Mouse (Mus musculus): ENCODE data around the gene Zfp207. TPM values are rescaled to one million over a fixed set of nuclear protein-coding genes. Genes with fewer than 3 reads are reported as not detected.

The Zfp207 gene
- total and polyA plus RNA-seq, 3 experiments, result 143 to 347 (median 186) TPM

DNA sequence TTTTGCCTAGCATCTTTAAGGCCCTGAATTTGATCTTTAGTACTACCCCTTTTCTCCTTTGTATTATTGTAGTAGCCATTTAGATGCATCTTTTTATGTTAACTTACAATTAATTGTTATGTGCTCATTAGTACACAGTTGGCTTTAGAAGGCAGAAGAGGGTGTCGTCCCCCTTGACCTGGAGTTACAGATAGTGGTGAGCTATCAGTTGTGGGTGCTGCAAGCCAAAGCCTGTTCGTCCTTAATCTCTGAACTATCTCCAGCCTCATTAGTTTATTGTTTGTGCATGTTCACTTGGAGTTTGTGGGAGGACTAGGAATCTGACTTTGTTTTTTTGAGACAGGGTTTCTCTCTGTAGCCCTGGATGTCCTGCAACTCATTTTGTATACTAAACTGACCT is 3.7 kb downstream of the Zfp207 start:
- no peak for DNase-seq (ENCODE audit: low read depth, low spot score)
- H3K4me3 ChIP-seq (ENCODE audit: control insufficient read depth in 1 of 2, insufficient read depth in 1 of 2, low read depth in 2 of 2, low read length in 2 of 2), result peak overlapping the region; percentile 43 to 75
- H3K36me3 ChIP-seq (ENCODE audit: control insufficient read depth in 1 of 2, insufficient read depth in 2 of 2, low read length in 2 of 2), result peaks cover 59 to 65% of the 10 kb centered on the region in 2 experiments
- H3K9ac ChIP-seq (ENCODE audit: control insufficient read depth, low read depth, low read length, poor library complexity, severe bottlenecking), result peak overlapping the region; percentile 88
- peak overlapping the region; percentile 11; the same call in 1 of the 2 replicates for H3K27ac ChIP-seq (ENCODE audit: control insufficient read depth, low read depth, low read length)
- H3K4me1 ChIP-seq (ENCODE audit: control insufficient read depth in 1 of 2, insufficient read depth in 2 of 2, low read length in 2 of 2), result peaks cover 22 to 24% of the 10 kb centered on the region in 2 experiments
- H3K9me3 ChIP-seq (replicated peaks; ENCODE audit: insufficient read depth, low read length), result no peaks in the 10 kb centered on the region
- H3K79me2 ChIP-seq (ENCODE audit: control insufficient read depth, insufficient read depth, low read length, poor library complexity), result peaks cover 64% of the 10 kb centered on the region
- H3K27me3 ChIP-seq (ENCODE audit: control insufficient read depth in 1 of 2, insufficient read depth in 2 of 2, low read length in 2 of 2), result no peaks in the 10 kb centered on the region
- TF ChIP-seq RAD21 (IDR thresholded peaks at IDR 0.05; ENCODE audit: low read depth, low read length) (no peak), EP300 (IDR thresholded peaks at IDR 0.05; ENCODE audit: low read depth in 1 of 2, low read length in 2 of 2) (peak in 1 of 2 experiments; percentile 66; a peak in 3 of 4 replicates), CTCF (IDR thresholded peaks at IDR 0.05 in 2 of 3, conservative IDR thresholded peaks at IDR 0.05 in 1 of 3; ENCODE audit: control insufficient read depth in 1 of 3, insufficient read depth in 1 of 3, low read depth in 2 of 3, low read length in 3 of 3, poor library complexity in 1 of 3, severe bottlenecking in 1 of 3) (no peak), ZNF384 (IDR thresholded peaks at IDR 0.05; ENCODE audit: low read depth, low read length) (peak; percentile 21; the same call in 1 of the 2 replicates), E2F4 (IDR thresholded peaks at IDR 0.05; ENCODE audit: borderline replicate concordance, low read depth, low read length) (no peak), POLR2AphosphoS2 (IDR thresholded peaks at IDR 0.05; ENCODE audit: low read length) (no peak), RCOR1 (IDR thresholded peaks at IDR 0.05; ENCODE audit: low read depth, low read length) (peak; percentile 52; the same call in 1 of the 2 replicates), USF2 (IDR thresholded peaks at IDR 0.05; ENCODE audit: borderline replicate concordance in 1 of 2, insufficient read depth in 1 of 2, low read depth in 1 of 2, low read length in 2 of 2) (0 out of 4 replicates have a peak, but pooled peaks of 1 of the 2 experiments have one; percentile 4), SIN3A (IDR thresholded peaks at IDR 0.05; ENCODE audit: low read length) (peak; percentile 73), ETS1 (IDR thresholded peaks at IDR 0.05; ENCODE audit: low read depth, low read length) (peak; percentile 57), UBTF (IDR thresholded peaks at IDR 0.05; ENCODE audit: borderline replicate concordance, insufficient read depth, low read depth, low read length) (no peak), GATA1 (IDR thresholded peaks at IDR 0.05; ENCODE audit: low read depth, low read length) (peak; percentile 71), USF1 (IDR thresholded peaks at IDR 0.05; ENCODE audit: low read depth, low read length) (0 out of 2 replicates have a peak, but pooled peaks have one; percentile 6), NELFE (IDR thresholded peaks at IDR 0.05; ENCODE audit: low read depth, low read length) (no peak), TAL1 (IDR thresholded peaks at IDR 0.05; ENCODE audit: low read length) (peak; percentile 50), KAT2A (conservative IDR thresholded peaks at IDR 0.05; ENCODE audit: low read depth, low read length) (no peak; the same call in 1 of the 2 replicates), HCFC1 (IDR thresholded peaks at IDR 0.05; ENCODE audit: low read depth, low read length) (0 out of 2 replicates have a peak, but pooled peaks have one; percentile 20), MXI1 (IDR thresholded peaks at IDR 0.05; ENCODE audit: low read depth, low read length) (peak; percentile 66), MYC (IDR thresholded peaks at IDR 0.05; ENCODE audit: low read depth, low read length) (no peak), MAZ (IDR thresholded peaks at IDR 0.05; ENCODE audit: low read depth, low read length) (0 out of 2 replicates have a peak, but pooled peaks have one; percentile 51), ZC3H11A (IDR thresholded peaks at IDR 0.05; ENCODE audit: low read depth, low read length) (no peak), ZMIZ1 (IDR thresholded peaks at IDR 0.05; ENCODE audit: low read depth, low read length) (no peak), MAX (IDR thresholded peaks at IDR 0.05; ENCODE audit: low read length) (no peak), GABPA (IDR thresholded peaks at IDR 0.05; ENCODE audit: low read depth, low read length) (no peak), TBP (IDR thresholded peaks at IDR 0.05; ENCODE audit: low read depth, low read length) (no peak), MAFK (IDR thresholded peaks at IDR 0.05; ENCODE audit: borderline replicate concordance, low read depth, low read length) (0 out of 2 replicates have a peak, but pooled peaks have one; percentile 7), ZKSCAN1 (IDR thresholded peaks at IDR 0.05; ENCODE audit: low read depth, low read length) (no peak), POLR2AphosphoS5 (IDR thresholded peaks at IDR 0.05; ENCODE audit: borderline replicate concordance, low read depth, low read length) (no peak), CHD2 (IDR thresholded peaks at IDR 0.05; ENCODE audit: low read length) (no peak), MEF2A (IDR thresholded peaks at IDR 0.05; ENCODE audit: extremely low read depth, insufficient replicate concordance, low read depth, low read length, poor library complexity, severe bottlenecking) (no peak), POLR2A (IDR thresholded peaks at IDR 0.05; ENCODE audit: control insufficient read depth in 1 of 2, insufficient read depth in 1 of 2, low read depth in 1 of 2, low read length in 2 of 2, poor library complexity in 1 of 2) (no peak), SMC3 (IDR thresholded peaks at IDR 0.05; ENCODE audit: low read depth, low read length) (no peak), JUND (IDR thresholded peaks at IDR 0.05; ENCODE audit: low read depth, low read length) (no peak), BHLHE40 (IDR thresholded peaks at IDR 0.05; ENCODE audit: borderline replicate concordance, low read depth, low read length) (no peak), TCF12 (IDR thresholded peaks at IDR 0.05; ENCODE audit: low read depth, low read length) (peak; percentile 71; the same call in 1 of the 2 replicates), CHD1 (IDR thresholded peaks at IDR 0.05; ENCODE audit: low read depth, low read length) (no peak), MYB (IDR thresholded peaks at IDR 0.05; ENCODE audit: low read depth, low read length) (no peak), ELF1 (IDR thresholded peaks at IDR 0.05; ENCODE audit: low read depth, low read length) (no peak)

Measured in MEL (cell line).